Mouse (Mus musculus) embryonic fibroblast, embryonic 13.5 days (primary cell): ENCODE results near the gene Dnajb2. TPM values are rescaled to one million over a fixed set of nuclear protein-coding genes. Genes with fewer than 3 reads are reported as not detected.

Experiments used
- H3K27ac ChIP-seq: 2 replicates; pipeline ENCODE4 v1.5.1; 2012; ENCODE audit warnings: low read length, control low read depth, inconsistent platforms; ENCODE audit not compliant: insufficient read depth
- H3K4me1 ChIP-seq: 2 replicates; pipeline ENCODE4 v1.6.1; 2011; ENCODE audit warnings: low read length; ENCODE audit not compliant: control insufficient read depth, insufficient read depth
- H3K4me3 ChIP-seq: 2 replicates; pipeline ENCODE4 v1.5.1; 2011; ENCODE audit warnings: mild to moderate bottlenecking, control low read depth, low read length; ENCODE audit not compliant: insufficient read depth
- CTCF ChIP-seq: IDR thresholded peaks from 2 replicates; pipeline ENCODE4 v1.5.1; 2011; ENCODE audit warnings: mild to moderate bottlenecking, control low read depth, low read length, moderate library complexity, borderline replicate concordance; ENCODE audit not compliant: insufficient read depth
- POLR2A ChIP-seq: IDR thresholded peaks from 2 replicates; pipeline ENCODE4 v1.6.1; 2011; ENCODE audit warnings: low read depth, mild to moderate bottlenecking, control low read depth, low read length, moderate library complexity
- polyA plus RNA-seq: library from polyadenylated mRNA; stranded (reverse); fragments of >200 nt; gene quantifications from 2 replicates; pipeline ENCODE4 v1.2.4, GENCODE M21; 2011; ENCODE audit warnings: low read depth; ENCODE audit not compliant: missing spikeins, insufficient read length

Dnajb2 gene
- polyA plus RNA-seq, 1 experiment = 28.4 TPM

- no peak within 1 kb of the TSS for H3K27ac ChIP-seq
- H3K4me1 ChIP-seq = 0 out of 2 replicates have a peak, but pooled peaks cover 3% of the 10 kb centered on the region
- peak within 1 kb of the TSS; percentile 64 for H3K4me3 ChIP-seq
- TF ChIP-seq POLR2A (peak; percentile 95), CTCF (no peak)
These were observed 25.8 kb upstream of the Dnajb2 start, which contains the start of the genes Glb1l and Stk16 for GRCm38 (mm10) chr1:75210136-75211087. Gene Glb1l, minus strand, starts transcription at chr1:75210813. Gene Stk16, plus strand, starts transcription at chr1:75210838.

- TF ChIP-seq POLR2A = no peak
- no peak for TF ChIP-seq CTCF
- Histone ChIP-seq H3K4me1 (0 out of 2 replicates have a peak, but pooled peaks cover 3% of the 10 kb centered on the region), H3K4me3 (peak overlapping the region; percentile 64), H3K27ac (no peak overlapping the region)
These were observed 25.0 kb upstream of the Dnajb2 start for GRCm38 (mm10) chr1:75211141-75211708.

- Histone ChIP-seq H3K4me3 (no peak overlapping the region), H3K27ac (no peak overlapping the region), H3K4me1 (0 out of 2 replicates have a peak, but pooled peaks cover 3% of the 10 kb centered on the region)
- no peak for TF ChIP-seq CTCF
- TF ChIP-seq POLR2A = peak; percentile 9; the same call in 1 of the 2 replicates
These were observed 23.7 kb upstream of the Dnajb2 start for GRCm38 (mm10) chr1:75212542-75212941.

- 0 out of 2 replicates have a peak, but pooled peaks cover 3% of the 10 kb centered on the region for H3K4me1 ChIP-seq
- TF ChIP-seq POLR2A = no peak
- no peak for TF ChIP-seq CTCF
- no peak overlapping the region for H3K27ac ChIP-seq
- H3K4me3 ChIP-seq = no peak overlapping the region
These were observed 23.1 kb upstream of the Dnajb2 start for GRCm38 (mm10) chr1:75213096-75213495.

GRCm38 (mm10) chr1:75214442-75214841, 21.8 kb upstream of the Dnajb2 start:
- no peak overlapping the region for H3K4me3 ChIP-seq
- TF ChIP-seq CTCF = no peak
- TF ChIP-seq POLR2A = no peak
- H3K4me1 ChIP-seq = 0 out of 2 replicates have a peak, but pooled peaks cover 3% of the 10 kb centered on the region
- no peak overlapping the region for H3K27ac ChIP-seq

- 0 out of 2 replicates have a peak, but pooled peaks cover 3% of the 10 kb centered on the region for H3K4me1 ChIP-seq
- no peak overlapping the region for H3K27ac ChIP-seq
- no peak overlapping the region for H3K4me3 ChIP-seq
- no peak for TF ChIP-seq POLR2A
- TF ChIP-seq CTCF = no peak
These were observed 21.3 kb upstream of the Dnajb2 start for GRCm38 (mm10) chr1:75214886-75215285.

- H3K4me1 ChIP-seq = 0 out of 2 replicates have a peak, but pooled peaks cover 3% of the 10 kb centered on the region
- no peak for TF ChIP-seq CTCF
- TF ChIP-seq POLR2A = 0 out of 2 replicates have a peak, but pooled peaks have one; percentile 24
- H3K4me3 ChIP-seq = no peak overlapping the region
These were observed 20.4 kb upstream of the Dnajb2 start for GRCm38 (mm10) chr1:75215785-75216184.

GRCm38 (mm10) chr1:75216797-75217585, 19.2 kb upstream of the Dnajb2 start:
- Histone ChIP-seq H3K27ac (no peak overlapping the region), H3K4me1 (peaks cover 4% of the 10 kb centered on the region; the same call in 1 of the 2 replicates), H3K4me3 (no peak overlapping the region)
- TF ChIP-seq CTCF (no peak), POLR2A (no peak)

More at GRCm38 (mm10) chr1:75215785-75216184, 20.4 kb upstream of the Dnajb2 start:
- no peak overlapping the region for H3K27ac ChIP-seq

GRCm38 (mm10) chr1:75217893-75218226, 18.3 kb upstream of the Dnajb2 start:
- H3K4me1 ChIP-seq = peaks cover 4% of the 10 kb centered on the region; the same call in 1 of the 2 replicates
- peak overlapping the region; percentile 57 for H3K4me3 ChIP-seq
- no peak for TF ChIP-seq POLR2A
- no peak for TF ChIP-seq CTCF
- H3K27ac ChIP-seq = no peak overlapping the region
